Mouse (Mus musculus) liver, adult 2 months (tissue): ENCODE measurements around the gene Plekhh3. TPM values are rescaled to one million over a fixed set of nuclear protein-coding genes. Genes with fewer than 3 reads are reported as not detected.

Experiments
- DNase-seq: peaks from one replicate; pipeline ENCODE4 v3.0.0-alpha.2; 2011; ENCODE audit warnings: low read depth, low spot score; ENCODE audit errors: extremely low read depth
- H3K27ac ChIP-seq: fragments of 200-500 bp; replicated peaks from 2 replicates; pipeline ENCODE4 v1.5.1; 2012; ENCODE audit warnings: low read depth, mild to moderate bottlenecking, control low read depth, inconsistent platforms, low read length; ENCODE audit not compliant: insufficient read depth
- H3K27me3 ChIP-seq: fragments of 200-500 bp; 2 replicates; pipeline ENCODE4 v1.6.1; 2012; ENCODE audit warnings: mild to moderate bottlenecking, moderate library complexity, low read length, inconsistent platforms; ENCODE audit not compliant: control insufficient read depth, insufficient read depth
- H3K36me3 ChIP-seq: fragments of 200-500 bp; 2 replicates; pipeline ENCODE4 v1.6.1; 2012; ENCODE audit warnings: low read length, inconsistent platforms; ENCODE audit not compliant: control insufficient read depth, insufficient read depth
- H3K4me1 ChIP-seq: fragments of 200-500 bp; 2 replicates; pipeline ENCODE4 v1.6.1; 2011; ENCODE audit warnings: low read length; ENCODE audit not compliant: control insufficient read depth, insufficient read depth
- H3K4me3 ChIP-seq: fragments of 200-500 bp; 2 replicates; pipeline ENCODE4 v1.5.1; 2011; ENCODE audit warnings: low read depth, mild to moderate bottlenecking, control low read depth, low read length, moderate library complexity; ENCODE audit not compliant: insufficient read depth
- H3K79me2 ChIP-seq: fragments of 200-500 bp; 2 replicates; pipeline ENCODE4 v1.6.1; 2012; ENCODE audit warnings: inconsistent platforms, mild to moderate bottlenecking, low read length, moderate library complexity; ENCODE audit not compliant: control insufficient read depth, insufficient read depth
- H3K9ac ChIP-seq: fragments of 200-500 bp; 2 replicates; pipeline ENCODE4 v1.6.1; 2012; ENCODE audit warnings: low read depth, mild to moderate bottlenecking, control low read depth, inconsistent platforms, low read length
- CTCF ChIP-seq: fragments of 200-500 bp; IDR thresholded peaks from 2 replicates; pipeline ENCODE4 v1.5.1; 2011; ENCODE audit warnings: low read depth, low read length, control low read depth
- POLR2A ChIP-seq: fragments of 200-500 bp; IDR thresholded peaks from 2 replicates; pipeline ENCODE4 v1.6.1; 2011; ENCODE audit warnings: low read length, control low read depth; ENCODE audit not compliant: insufficient read depth; ENCODE audit errors: extremely low read depth
- WGBS: fragments of 180-500 bp; shearing (Covaris S2); methylation state at CpG from one replicate; pipeline ENCODE4 v1.1.7; 2018; 5-methylcytosine and 5-hydroxymethylcytosine counted together
- polyA plus RNA-seq: library from polyadenylated mRNA; depleted of rRNA; stranded (reverse); fragments of >200 nt; gene quantifications from 2 replicates; pipeline ENCODE4 v1.2.3, GENCODE M21; 2012; rRNA removed
- total RNA-seq: library from RNA; depleted of rRNA; stranded (reverse); fragments of >200 nt; gene quantifications from 2 replicates; pipeline ENCODE4 v1.2.3, GENCODE M21; 2014; rRNA removed

Plekhh3 gene
- total RNA-seq = 3.9 and 4.0 TPM in 2 replicates
- polyA plus RNA-seq = 10.5 and 11.5 TPM in 2 replicates

GRCm38 (mm10) chr11:101170811-101171610, at the start of gene Plekhh3:
TSS of gene Plekhh3 (minus strand) at chr11:101171351.
- no peak for TF ChIP-seq CTCF
- TF ChIP-seq POLR2A = peak; percentile 70
- Histone ChIP-seq H3K4me1 (peaks cover 22% of the 10 kb centered on the region), H3K4me3 (peak within 1 kb of the TSS; percentile 80), H3K9ac (peak within 1 kb of the TSS; percentile 86), H3K79me2 (peaks cover 12% of the 10 kb centered on the region; the same call in 1 of the 2 replicates), H3K27me3 (no peaks in the 10 kb centered on the region), H3K36me3 (peaks cover 13% of the 10 kb centered on the region), H3K27ac (peak within 1 kb of the TSS; percentile 90)
- under 1% methylated on average over 46 of the region's 50 CpGs for WGBS
- peak; percentile 94 for DNase-seq

- WGBS = 48% methylated on average over 2 of the region's 2 CpGs
Observed at GRCm38 (mm10) chr11:101220853-101221252, 49.7 kb upstream of the Plekhh3 start.

GRCm38 (mm10) chr11:101218436-101219055, 47.4 kb upstream of the Plekhh3 start:
- Histone ChIP-seq H3K27me3 (no peaks in the 10 kb centered on the region), H3K4me3 (no peak overlapping the region), H3K36me3 (peaks cover 22% of the 10 kb centered on the region), H3K9ac (no peak overlapping the region), H3K27ac (no peak overlapping the region), H3K4me1 (no peaks in the 10 kb centered on the region), H3K79me2 (peaks cover 7% of the 10 kb centered on the region; the same call in 1 of the 2 replicates)
- WGBS = 89% methylated on average over 10 of the region's 10 CpGs
- TF ChIP-seq POLR2A (no peak), CTCF (no peak)
- DNase-seq = no peak

More at GRCm38 (mm10) chr11:101220853-101221252, 49.7 kb upstream of the Plekhh3 start:
- H3K36me3 ChIP-seq = peaks cover 15% of the 10 kb centered on the region
- H3K27ac ChIP-seq = no peak overlapping the region
- TF ChIP-seq CTCF (no peak), POLR2A (no peak)
- H3K4me3 ChIP-seq = no peak overlapping the region
- H3K4me1 ChIP-seq = peaks cover 3% of the 10 kb centered on the region; the same call in 1 of the 2 replicates
- no peak for DNase-seq
- H3K79me2 ChIP-seq = peaks cover 16% of the 10 kb centered on the region
- no peaks in the 10 kb centered on the region for H3K27me3 ChIP-seq
- no peak overlapping the region for H3K9ac ChIP-seq

- H3K9ac ChIP-seq = no peak overlapping the region
- peaks cover 28% of the 10 kb centered on the region for H3K36me3 ChIP-seq
- H3K27me3 ChIP-seq = no peaks in the 10 kb centered on the region
- H3K4me1 ChIP-seq = no peaks in the 10 kb centered on the region
- WGBS = 86% methylated on average over 5 of the region's 5 CpGs
- no peak overlapping the region for H3K27ac ChIP-seq
- H3K4me3 ChIP-seq = no peak overlapping the region
- TF ChIP-seq CTCF (no peak), POLR2A (no peak)
- peaks cover 2% of the 10 kb centered on the region; the same call in 1 of the 2 replicates for H3K79me2 ChIP-seq
- DNase-seq = no peak
Observed at GRCm38 (mm10) chr11:101216936-101217335, 45.8 kb upstream of the Plekhh3 start.

- no peak overlapping the region for H3K27ac ChIP-seq
- 51% methylated on average over 3 of the region's 3 CpGs for WGBS
- no peaks in the 10 kb centered on the region for H3K79me2 ChIP-seq
- no peaks in the 10 kb centered on the region for H3K4me1 ChIP-seq
- H3K27me3 ChIP-seq = no peaks in the 10 kb centered on the region
- DNase-seq = peak; percentile 70
- H3K4me3 ChIP-seq = no peak overlapping the region
- peaks cover 47% of the 10 kb centered on the region for H3K36me3 ChIP-seq
- peak; percentile 42 for TF ChIP-seq CTCF
- no peak for TF ChIP-seq POLR2A
- no peak overlapping the region for H3K9ac ChIP-seq
Observed at GRCm38 (mm10) chr11:101211970-101212369, 40.8 kb upstream of the Plekhh3 start.
